Mouse (Mus musculus): ENCODE measurements around the gene Cers6.

DNA sequence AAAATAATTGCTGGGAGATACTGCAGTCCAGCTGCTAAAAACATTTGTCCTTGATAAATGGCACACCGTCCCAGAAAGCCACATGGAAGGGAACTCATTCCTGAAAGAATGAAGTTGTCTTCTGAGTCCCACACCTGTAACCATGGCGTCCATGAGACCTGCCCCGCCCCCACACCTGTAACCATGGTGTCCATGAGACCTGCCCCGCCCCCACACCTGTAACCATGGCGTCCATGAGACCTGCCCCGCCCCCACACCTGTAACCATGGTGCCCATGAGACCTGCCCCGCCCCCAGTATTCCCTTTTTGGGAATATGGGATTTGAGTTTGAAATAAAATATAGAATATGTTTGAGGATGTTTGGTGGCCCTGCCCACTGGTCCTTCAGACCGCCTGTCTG is 106.8 kb downstream of the Cers6 start:
- TF ChIP-seq CTCF (IDR thresholded peaks at IDR 0.05; ENCODE audit: extremely low read depth, insufficient read depth, insufficient read length, insufficient replicate concordance) (no peak), POLR2A (IDR thresholded peaks at IDR 0.05; ENCODE audit: low read depth, low read length) (no peak)
